Mouse (Mus musculus) CD4-positive helper T cell, adult 2 months (primary cell): Measurements from ENCODE around the gene Gm10354.
"Not testable (repeated sequence)": the region's sequence is repeated elsewhere in the genome, so short reads cannot be mapped to it uniquely, and the experiment has no call there.

ENCODE experiments used
- DNase-seq: peaks from one replicate; pipeline ENCODE4 v3.0.0-alpha.2; 2012; ENCODE audit warnings: low read depth, missing footprints, low spot score

The Gm10354 gene

DNA sequence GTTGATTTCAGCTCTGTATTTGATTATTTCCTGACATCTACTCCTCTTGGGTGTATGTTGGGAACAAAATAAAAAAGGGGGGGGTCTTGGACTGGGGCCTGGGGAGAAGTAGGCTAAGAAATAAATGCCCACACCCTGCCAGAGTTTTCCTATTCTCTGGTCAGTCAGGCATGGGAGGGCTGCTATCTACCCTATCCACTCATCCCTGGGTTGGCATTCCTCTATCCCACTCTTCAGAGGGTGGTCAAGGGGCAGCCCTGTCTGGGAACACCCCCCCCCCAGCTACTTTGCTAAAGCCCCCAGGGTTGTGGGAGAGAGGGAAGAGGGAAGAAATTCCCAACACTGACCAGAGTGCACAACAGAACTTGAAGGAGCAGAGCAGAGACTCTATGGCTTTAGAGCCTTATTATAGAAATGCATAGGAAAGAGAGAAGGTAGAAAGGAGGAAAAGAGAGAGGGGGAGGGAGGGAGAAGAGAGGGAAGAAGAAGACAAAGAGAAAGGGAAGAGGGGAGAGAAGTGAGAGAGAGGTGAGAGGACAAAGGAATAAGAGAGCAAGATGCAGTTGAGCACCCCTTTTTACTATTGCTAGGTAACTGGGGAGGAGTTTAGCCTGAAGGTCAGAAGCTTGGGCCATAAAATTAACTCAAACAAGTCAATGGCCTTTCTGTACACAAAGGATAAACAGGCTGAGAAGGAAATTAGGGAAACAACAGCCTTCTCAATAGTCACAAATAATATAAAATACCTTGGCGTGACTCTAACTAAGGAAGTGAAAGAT, 22.6 kb downstream of the Gm10354 start:
- not testable (repeated sequence) for DNase-seq

DNA sequence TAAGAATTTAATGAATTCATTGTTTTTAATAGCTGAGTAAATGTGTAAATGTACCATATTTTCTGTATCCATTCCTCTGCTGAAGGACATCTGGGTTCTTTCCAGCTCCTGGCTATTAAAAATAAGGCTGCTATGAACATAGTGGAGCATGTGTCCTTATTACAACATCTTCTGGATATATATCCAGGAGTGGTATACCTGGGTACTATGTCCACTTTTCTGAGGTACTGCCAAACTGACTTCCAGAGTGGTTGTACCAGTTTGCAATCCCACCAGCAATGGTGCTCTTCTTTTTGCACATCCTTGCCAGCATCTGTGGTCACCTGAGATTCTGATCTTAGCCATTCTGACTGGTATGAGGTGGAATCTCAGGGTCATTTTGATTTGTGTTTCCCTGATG, 25.1 kb downstream of the Gm10354 start:
- not testable (repeated sequence) for DNase-seq

DNA sequence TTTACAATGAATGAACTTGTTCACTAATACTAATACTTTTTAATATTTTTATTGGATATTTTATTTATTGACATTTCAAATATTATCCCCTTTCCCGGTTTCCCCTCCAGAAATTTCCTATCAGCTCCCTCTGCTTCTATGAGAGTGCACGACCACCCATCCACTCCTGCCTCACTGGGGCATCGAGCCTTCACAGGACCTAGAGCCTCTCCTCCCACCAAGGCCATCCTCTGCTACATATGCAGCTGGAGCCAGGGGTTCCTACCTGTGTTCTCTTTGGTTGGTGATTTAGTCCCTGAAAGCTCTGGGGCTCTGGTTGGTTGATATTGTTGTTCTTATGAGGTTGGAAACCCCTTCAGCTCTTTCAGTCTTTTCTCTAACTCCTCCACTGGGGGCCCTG, 26.0 kb downstream of the Gm10354 start:
- not testable (repeated sequence) for DNase-seq

DNA sequence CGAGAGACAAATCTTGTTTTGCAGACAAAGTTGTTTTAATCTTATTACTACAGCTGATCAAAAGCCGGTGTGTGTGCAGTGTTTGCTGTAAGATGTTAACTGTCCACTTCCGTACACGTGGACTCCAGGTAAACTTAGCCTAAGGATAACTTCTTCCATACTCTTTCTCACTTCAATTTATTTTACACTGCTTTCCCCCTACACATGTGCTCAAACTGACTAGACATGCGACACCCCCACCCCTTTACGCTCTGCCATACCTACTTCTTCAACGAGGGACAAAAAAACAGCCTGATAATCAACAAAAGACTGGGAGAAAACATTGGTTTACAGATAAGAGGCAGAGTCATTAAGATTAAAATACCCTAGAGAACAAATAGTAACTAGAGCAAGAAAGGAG, 26.9 kb downstream of the Gm10354 start:
- not testable (repeated sequence) for DNase-seq

DNA sequence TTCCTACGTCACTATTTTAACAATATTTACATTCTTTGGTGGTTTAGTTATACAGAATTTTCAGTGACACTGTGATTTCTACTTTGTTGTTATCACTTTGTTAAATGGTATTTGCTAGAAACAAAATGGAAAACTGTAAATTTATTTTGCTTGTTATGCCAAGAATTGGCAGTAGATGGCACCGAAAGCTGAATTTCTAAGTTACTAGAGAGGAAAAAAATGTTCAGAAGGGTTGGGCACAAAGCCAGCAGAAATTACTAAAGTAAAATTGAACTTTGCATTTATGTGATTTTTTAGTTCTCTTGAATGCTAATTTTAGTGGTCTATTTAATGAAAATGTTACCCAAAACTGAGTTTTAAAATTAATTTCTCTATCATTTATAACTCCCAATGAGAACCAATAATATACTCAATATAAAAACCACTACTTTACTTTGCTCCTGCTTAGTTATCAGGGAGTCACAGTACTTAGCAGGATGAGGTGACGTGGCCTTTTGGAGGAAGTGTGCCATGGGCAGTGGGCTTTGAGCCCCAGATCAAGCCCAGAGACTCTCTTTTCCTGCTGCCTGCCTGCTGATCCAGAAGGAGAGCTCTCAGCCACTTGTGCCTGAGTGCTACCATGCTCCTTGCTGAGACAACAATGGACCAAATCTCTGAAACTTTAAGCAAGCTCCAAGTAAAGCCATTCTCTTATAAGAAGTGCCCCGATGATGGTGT, 31.1 kb downstream of the Gm10354 start:
- not testable (repeated sequence) for DNase-seq

DNA sequence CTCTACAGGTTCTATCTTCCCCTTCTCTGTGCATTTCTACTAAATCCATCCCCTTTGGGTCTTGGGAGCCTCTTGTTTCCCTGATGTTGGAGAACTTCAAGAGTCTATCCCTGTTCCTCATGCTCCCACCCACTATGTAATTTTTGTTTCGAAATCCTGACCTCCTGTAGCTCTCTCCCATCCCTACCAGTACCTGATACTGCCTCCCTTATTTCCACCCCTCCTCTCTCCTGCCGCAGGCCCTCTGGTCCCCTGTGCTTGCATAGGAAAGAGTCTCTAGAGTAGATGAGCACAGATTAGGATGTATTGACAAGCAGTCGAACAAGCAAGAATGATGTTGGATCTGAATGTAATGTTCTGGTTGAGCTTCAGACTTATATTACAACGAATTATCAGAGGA, 33.2 kb downstream of the Gm10354 start:
- DNase-seq: not testable (repeated sequence)

DNA sequence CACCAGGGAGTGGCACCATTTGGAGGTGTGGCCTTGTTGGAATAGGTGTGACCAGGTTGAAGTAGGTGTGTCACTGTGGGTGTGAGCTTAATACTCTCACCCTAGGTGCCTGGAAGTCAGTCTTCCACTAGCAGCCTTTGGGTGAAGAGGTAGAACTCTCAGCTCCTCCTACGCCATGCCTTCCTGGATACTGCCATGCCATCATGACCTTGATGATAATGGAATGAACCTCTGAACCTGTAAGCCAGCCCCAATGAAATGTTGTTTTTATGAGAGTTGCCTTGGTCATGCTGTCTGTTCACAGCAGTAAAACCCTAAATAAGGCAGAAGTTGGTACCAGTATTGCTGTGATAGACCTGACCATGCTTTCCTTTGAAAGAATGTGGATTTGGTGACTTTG, 37.7 kb downstream of the Gm10354 start:
- DNase-seq: not testable (repeated sequence)

DNA sequence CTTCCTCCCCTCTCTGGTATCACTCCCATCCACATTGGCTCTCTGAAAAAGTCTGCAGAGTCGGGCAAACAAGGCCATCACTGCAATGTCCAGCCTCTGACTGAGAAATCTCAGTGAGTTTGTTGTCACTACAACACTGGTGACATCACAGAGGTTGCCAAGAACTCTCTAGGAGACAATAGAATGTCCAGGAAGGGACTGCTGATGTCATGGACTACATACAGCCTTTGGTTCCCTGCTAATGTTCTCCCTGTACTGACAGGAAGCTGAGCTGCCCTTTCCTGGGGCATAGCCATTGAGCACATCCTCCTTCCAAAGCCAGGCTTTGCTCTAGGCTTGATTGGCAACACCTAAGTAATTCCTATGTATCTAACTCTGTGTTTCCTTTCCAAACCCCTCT, 40.4 kb downstream of the Gm10354 start, which contains the start of gene Speer4e:
Gene Speer4e, minus strand, starts transcription at position 101 of the 400 bp plus-strand sequence.
- DNase-seq: not testable (repeated sequence)

DNA sequence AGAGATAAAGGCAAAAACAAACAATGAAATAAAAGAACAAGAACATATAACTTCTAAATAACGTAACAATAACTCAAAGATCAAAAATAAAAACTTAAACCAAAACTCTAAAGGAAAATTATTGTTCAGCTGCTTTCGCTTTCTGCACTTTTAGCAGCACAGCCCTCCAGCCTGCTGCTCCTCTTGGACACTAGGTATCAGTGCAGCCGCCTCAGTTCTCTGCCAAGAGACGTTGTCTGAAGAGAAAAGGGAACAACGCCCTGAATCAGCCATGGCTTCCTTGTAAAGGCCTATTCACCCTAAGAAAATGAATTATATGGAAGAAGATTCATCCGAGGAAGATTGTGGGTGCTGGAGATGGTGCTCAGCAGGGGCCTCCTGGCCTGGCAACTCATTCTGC, 45.0 kb downstream of the Gm10354 start:
- DNase-seq: not testable (repeated sequence)

DNA sequence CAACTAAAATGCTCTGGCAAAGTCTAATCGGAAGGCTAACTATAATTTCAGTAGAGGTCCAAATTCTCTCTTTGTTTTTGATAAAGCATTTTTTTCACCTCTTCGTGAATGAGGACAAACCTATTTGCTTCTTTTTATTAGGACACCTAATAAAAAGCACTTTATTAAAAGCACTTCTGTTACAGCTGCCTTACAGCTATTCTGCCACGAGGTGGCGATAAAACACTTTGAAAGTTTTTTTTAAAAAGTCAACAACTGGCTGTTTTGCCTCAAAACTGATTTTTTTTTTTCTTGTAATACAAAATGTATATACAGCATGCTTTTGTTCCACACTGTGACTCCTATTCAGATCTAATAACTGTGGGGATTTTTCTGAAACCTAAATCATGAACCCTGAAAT, 51.7 kb downstream of the Gm10354 start:
- DNase-seq: not testable (repeated sequence)
